Mouse (Mus musculus) lung, adult 2 months (tissue): Measurements from ENCODE around the gene Sycp3.

Experiments used
- CTCF ChIP-seq: fragments of 200-500 bp; IDR thresholded peaks from 2 replicates; pipeline ENCODE4 v1.5.1; 2011; ENCODE audit warnings: mild to moderate bottlenecking, low read length, control low read depth; ENCODE audit not compliant: insufficient read depth
- POLR2A ChIP-seq: fragments of 200-500 bp; IDR thresholded peaks from 2 replicates; pipeline ENCODE4 v1.6.1; 2011; ENCODE audit warnings: low read depth, mild to moderate bottlenecking, control low read depth, low read length, borderline replicate concordance; ENCODE audit errors: extremely low read depth

GRCm38 (mm10) chr10:88504481-88504880, 45.1 kb downstream of the Sycp3 start:
- TF ChIP-seq POLR2A (no peak), CTCF (no peak)
